Mouse (Mus musculus): ENCODE results near the gene Mpped2. TPM values are rescaled to one million over a fixed set of nuclear protein-coding genes. Genes with fewer than 3 reads are reported as not detected.

Mpped2 gene
- polyA plus RNA-seq, 1 experiment from 2014 or later: 197 TPM

DNA sequence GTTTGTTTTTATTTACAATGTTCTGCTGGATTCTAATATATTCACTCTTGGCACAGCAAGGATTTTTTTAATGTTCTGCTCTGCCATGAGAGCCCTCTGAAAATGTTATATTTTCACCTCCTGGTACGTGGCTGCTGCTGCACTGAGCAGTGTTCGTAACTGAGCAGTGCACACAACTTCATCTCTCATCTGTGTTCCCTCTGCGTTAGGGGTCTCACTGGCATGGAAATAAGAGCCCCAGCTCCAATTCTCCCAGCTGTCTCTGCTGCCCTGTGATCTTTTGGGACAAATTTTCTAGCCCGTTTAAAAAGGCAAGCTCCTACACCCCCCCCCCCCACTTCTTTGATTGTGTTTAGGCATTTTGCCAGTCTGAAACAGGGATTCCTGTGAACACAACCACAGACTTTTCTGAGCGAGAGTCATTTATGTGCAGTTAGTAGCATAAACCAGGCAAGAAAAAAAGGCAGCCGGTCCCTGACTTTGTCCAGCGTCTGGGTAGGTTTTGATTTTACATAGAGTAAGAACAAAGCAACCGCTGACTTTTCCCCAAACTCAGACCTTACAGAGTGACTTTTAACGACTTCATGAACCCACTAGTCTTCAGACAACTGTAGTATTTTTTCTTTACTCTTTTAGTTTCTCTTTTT, 9.8 kb upstream of the Mpped2 start:
- Histone ChIP-seq H3K4me1 (peaks cover 18% of the 10 kb centered on the region), H3K27me3 (no peaks in the 10 kb centered on the region), H3K27ac (peak overlapping the region; percentile 75), H3K36me3 (ENCODE audit: poor library complexity, severe bottlenecking) (no peaks in the 10 kb centered on the region), H3K9ac (0 out of 2 replicates have a peak overlapping the region, but pooled peaks have one; percentile 3), H3K9me3 (replicated peaks) (no peaks in the 10 kb centered on the region), H3K4me2 (peak overlapping the region; percentile 42), H3K4me3 (no peak overlapping the region)
- 22% methylated on average over 9 of the region's 9 CpGs for WGBS
- peak; percentile 87 for ATAC-seq

DNA sequence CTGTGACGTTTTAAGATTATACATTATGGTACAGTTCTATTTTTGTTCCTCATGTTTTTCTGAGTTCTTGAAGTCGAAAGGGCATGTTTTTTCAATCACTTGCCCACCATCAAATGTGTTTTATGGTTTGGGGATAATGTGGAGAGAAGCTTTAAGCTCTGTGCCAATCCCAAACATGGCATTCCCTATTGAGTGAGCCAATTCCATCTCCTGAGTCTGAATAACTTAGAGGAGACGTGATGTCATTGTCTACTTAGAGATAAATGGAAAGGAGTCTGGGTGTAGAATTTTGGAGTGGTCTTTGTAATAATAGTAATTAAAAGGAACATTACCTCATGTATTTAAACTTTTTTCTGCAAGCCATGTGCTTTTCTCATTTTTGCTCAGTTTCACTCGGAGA, 9.2 kb upstream of the Mpped2 start:
- Histone ChIP-seq H3K4me1 (peaks cover 18% of the 10 kb centered on the region), H3K4me3 (no peak overlapping the region), H3K9me3 (replicated peaks) (no peaks in the 10 kb centered on the region), H3K4me2 (peak overlapping the region; percentile 42; the same call in 1 of the 2 replicates), H3K9ac (no peak overlapping the region), H3K27ac (peak overlapping the region; percentile 75), H3K27me3 (no peaks in the 10 kb centered on the region), H3K36me3 (ENCODE audit: poor library complexity, severe bottlenecking) (no peaks in the 10 kb centered on the region)
- ATAC-seq: peak; percentile 87
- WGBS: 31% methylated on average over 4 of the region's 4 CpGs

DNA sequence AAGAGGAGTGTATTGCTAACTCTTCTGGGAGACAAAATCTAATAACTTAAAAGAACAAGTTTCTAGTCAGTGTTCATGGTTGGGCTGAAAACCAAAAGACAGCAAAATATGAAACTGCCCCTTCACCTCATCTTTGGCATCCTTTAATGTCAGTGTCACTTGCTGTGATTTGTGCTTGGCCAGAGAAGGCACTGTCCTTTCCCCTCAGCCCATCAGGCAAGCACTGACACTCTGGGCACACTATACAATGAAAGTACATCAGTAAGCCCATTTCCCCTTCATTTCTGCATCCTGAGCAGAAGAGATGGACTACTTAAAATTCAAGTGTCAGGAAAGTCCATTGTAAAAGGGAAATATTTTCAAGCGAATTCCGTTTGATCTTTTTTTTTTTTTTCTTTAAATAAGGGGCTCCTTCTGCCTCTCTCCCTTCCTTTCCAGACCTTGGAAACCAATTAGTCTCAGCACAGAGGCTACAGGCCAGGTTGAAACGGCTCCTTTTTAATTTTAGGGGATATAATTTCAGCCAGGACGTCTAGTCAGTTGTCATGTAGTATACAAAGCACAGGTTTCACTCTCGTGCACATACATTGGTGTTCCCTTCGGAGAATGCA, 1.2 kb upstream of the Mpped2 start:
- Histone ChIP-seq H3K27ac (peak overlapping the region; percentile 99), H3K4me3 (peak overlapping the region; percentile 82; the same call in 1 of the 2 replicates), H3K4me1 (peaks cover 30% of the 10 kb centered on the region), H3K4me2 (peak overlapping the region; percentile 89), H3K27me3 (no peaks in the 10 kb centered on the region), H3K9ac (no peak overlapping the region; the same call in 1 of the 2 replicates), H3K36me3 (ENCODE audit: poor library complexity, severe bottlenecking) (no peaks in the 10 kb centered on the region), H3K9me3 (replicated peaks) (no peaks in the 10 kb centered on the region)
- no peak for ATAC-seq
- WGBS: under 1% methylated on average over 6 of the region's 6 CpGs

DNA sequence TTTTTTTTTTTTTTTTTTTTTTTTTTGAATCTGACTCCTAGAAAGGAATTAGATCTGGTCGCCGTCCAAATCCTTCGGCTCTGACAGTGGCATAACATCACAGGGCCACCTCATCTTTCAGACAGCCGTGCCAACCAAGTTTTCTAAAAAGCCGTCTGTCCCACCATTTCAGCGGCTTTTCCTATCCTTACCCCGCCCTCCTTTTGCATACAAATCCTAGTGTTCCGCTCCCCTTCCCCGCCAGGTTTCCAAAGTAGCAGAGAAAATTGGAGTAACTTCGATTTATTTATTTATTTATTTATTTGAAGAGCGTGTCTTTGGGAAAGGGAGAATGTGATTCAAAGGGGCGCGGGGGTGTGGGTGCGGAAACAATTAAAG, 675 bp upstream of the Mpped2 start:
- peak overlapping the region; percentile 100 for H3K9ac ChIP-seq
- H3K9me3 ChIP-seq (replicated peaks): no peaks in the 10 kb centered on the region
- H3K27ac ChIP-seq: peak overlapping the region; percentile 99
- peaks cover 34% of the 10 kb centered on the region for H3K4me1 ChIP-seq
- peak overlapping the region; percentile 82 for H3K4me3 ChIP-seq
- no peaks in the 10 kb centered on the region for H3K27me3 ChIP-seq
- no peaks in the 10 kb centered on the region for H3K36me3 ChIP-seq (ENCODE audit: poor library complexity, severe bottlenecking)
- peak overlapping the region; percentile 89 for H3K4me2 ChIP-seq
- no peak for ATAC-seq
- WGBS: under 1% methylated on average over 14 of the region's 14 CpGs

DNA sequence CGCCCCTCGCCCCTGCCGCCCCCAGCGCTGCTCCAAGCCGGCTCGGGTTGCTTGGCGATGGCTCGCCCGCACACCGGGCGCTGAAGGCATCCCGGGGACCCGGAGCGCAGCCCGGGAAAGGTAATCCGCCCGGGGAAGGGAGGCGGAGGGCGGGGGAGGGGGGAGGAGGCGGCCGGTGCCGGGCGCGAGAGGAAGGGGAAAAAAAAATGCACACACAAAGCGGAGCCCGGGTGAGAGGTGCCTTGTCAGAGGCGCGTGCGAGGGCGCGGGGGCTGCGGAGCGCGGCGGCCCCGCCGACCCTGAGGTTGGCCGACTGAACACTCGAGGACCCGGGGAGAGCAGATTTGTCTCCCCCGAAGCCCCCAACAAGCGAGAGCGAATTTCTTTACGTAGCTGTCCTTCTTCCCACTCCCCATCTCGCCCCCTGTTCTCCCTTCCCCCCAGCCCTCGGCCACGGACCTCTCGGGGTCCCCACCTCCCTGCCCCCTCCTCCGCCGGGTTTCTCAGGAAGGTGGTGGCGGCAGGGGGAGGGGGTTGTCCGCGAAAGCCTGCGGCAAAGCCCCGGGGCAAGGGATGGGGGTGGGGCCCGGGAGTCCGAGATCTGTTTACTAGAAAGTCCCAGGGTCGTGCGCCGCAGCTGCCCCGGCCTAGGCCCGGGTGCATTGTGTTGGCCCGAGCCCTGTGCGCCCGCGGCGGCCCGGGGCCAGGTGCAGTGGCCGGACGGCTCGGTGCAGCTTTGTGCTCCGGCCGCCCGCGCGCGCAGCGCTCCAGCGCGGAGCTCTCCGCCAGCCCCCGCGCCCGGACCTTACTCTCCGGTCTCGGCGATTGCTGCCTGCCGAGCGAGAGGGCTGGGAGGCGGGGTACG, 865 bp downstream of the Mpped2 start:
- peak; percentile 44 for ATAC-seq
- WGBS: under 1% methylated on average over 67 of the region's 91 CpGs
- H3K27ac ChIP-seq: peak overlapping the region; percentile 99
- peak overlapping the region; percentile 100 for H3K9ac ChIP-seq
- no peaks in the 10 kb centered on the region for H3K36me3 ChIP-seq (ENCODE audit: poor library complexity, severe bottlenecking)
- no peaks in the 10 kb centered on the region for H3K27me3 ChIP-seq
- peaks cover 50% of the 10 kb centered on the region for H3K4me1 ChIP-seq
- peak overlapping the region; percentile 82 for H3K4me3 ChIP-seq
- no peaks in the 10 kb centered on the region for H3K9me3 ChIP-seq (replicated peaks)
- H3K4me2 ChIP-seq: peak overlapping the region; percentile 89

DNA sequence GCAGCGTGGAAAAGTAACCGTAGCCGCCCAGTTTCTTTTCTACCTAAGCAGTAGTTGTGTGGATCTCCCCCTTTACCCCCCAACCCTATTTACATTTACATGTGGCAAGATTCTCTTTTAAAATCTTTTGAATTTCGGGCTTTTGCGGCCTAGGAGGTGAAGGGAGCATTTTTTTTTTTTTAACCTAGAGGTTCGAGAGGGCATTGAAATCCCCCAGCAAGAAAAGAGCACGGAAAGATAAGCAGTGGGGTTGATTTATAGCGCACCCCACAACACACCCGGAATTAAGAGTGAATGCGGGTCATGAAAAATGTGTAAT, 1.5 kb downstream of the Mpped2 start:
- peaks cover 4% of the 10 kb centered on the region; the same call in 1 of the 2 replicates for H3K36me3 ChIP-seq (ENCODE audit: poor library complexity, severe bottlenecking)
- H3K4me3 ChIP-seq: peak overlapping the region; percentile 82
- H3K9me3 ChIP-seq (replicated peaks): no peaks in the 10 kb centered on the region
- under 1% methylated on average over 10 of the region's 10 CpGs for WGBS
- H3K27ac ChIP-seq: peak overlapping the region; percentile 99
- H3K4me1 ChIP-seq: peaks cover 56% of the 10 kb centered on the region
- no peak for ATAC-seq
- H3K4me2 ChIP-seq: peak overlapping the region; percentile 89
- peak overlapping the region; percentile 100 for H3K9ac ChIP-seq
- no peaks in the 10 kb centered on the region for H3K27me3 ChIP-seq

DNA sequence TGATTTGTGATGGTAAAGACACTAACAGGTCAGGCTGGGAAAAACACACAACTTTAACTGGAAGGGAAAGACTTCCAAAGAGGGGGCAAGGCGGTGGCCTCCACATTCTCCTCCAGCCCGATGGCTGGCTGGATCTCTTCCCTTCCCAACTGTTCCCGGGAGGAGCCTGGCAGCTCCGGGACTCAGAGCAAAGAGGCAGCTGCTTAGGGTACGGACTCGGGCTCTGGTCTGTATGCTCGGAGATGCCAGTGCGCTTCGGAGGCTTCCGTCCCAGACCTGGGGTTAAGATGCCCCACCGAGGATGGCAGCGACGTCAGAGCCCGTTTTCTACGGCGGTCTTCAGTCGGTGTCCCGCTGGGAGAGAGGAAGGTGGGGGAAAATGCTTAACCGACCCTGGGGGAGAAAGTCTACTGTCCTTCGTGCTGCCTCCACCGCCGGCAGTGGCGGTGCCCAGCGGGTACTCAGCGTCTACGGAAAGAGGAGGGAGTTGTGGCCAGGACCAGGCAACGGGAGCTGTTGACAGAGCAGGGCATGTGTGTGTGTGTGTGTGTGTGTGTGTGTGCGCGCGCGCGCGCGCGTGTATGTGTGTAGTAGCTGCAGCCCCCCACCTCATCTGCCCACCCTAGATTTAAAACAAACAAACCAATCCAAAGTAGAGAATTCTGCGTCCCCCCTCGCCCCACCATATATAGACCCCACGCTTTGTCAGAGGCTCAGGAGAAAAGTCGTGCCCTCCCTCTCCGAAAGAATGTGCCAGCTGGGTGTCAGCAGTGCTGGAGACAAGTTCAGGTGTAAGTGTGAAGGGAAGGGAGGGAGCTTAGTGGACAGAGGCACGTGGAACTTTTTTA, 2.0 kb downstream of the Mpped2 start:
- WGBS: under 1% methylated on average over 41 of the region's 41 CpGs
- no peaks in the 10 kb centered on the region for H3K9me3 ChIP-seq (replicated peaks)
- H3K36me3 ChIP-seq (ENCODE audit: poor library complexity, severe bottlenecking): peaks cover 6% of the 10 kb centered on the region; the same call in 1 of the 2 replicates
- no peaks in the 10 kb centered on the region for H3K27me3 ChIP-seq
- H3K27ac ChIP-seq: peak overlapping the region; percentile 99
- peak; percentile 45 for ATAC-seq
- peaks cover 61% of the 10 kb centered on the region for H3K4me1 ChIP-seq
- H3K9ac ChIP-seq: peak overlapping the region; percentile 100
- H3K4me3 ChIP-seq: peak overlapping the region; percentile 82
- H3K4me2 ChIP-seq: peak overlapping the region; percentile 89

DNA sequence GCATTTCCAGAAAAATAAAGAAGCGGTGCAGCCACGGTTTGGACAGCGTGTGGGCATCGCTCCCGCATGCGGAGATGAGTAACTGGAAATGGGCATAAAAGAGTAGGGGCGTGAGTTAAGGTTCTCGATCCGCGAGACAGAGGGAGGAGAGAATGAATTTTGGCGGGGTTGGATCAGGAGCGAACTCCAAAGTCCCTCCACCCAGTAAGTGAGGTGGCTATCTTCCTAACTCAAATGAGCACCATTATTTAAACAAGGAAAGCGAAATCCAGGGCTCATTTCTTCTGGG, 2.6 kb downstream of the Mpped2 start:
- no peak for ATAC-seq
- Histone ChIP-seq H3K27ac (peak overlapping the region; percentile 99), H3K4me1 (peaks cover 66% of the 10 kb centered on the region), H3K27me3 (no peaks in the 10 kb centered on the region), H3K36me3 (ENCODE audit: poor library complexity, severe bottlenecking) (peaks cover 12% of the 10 kb centered on the region; the same call in 1 of the 2 replicates), H3K9me3 (replicated peaks) (no peaks in the 10 kb centered on the region), H3K9ac (peak overlapping the region; percentile 100), H3K4me2 (peak overlapping the region; percentile 89), H3K4me3 (peak overlapping the region; percentile 82)
- WGBS: under 1% methylated on average over 13 of the region's 13 CpGs

DNA sequence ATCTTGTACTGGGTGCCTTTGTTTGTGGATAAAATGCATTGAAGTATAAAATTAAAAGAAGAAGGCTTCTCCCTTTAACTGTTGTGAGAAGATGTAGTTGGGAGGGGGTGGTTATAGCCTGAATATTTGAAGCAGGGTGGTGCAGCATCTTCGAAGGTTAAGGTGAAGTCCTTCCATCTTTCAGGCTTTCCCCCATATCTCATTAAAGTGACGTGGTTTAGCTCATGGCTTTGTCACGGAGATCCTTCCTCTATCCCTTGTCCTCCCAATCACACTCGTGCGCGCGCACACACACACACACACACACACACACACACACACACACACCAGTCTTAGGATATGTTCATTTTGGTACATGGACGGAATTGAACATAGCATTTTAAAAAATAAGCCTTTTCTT, 3.3 kb downstream of the Mpped2 start:
- H3K9me3 ChIP-seq (replicated peaks): no peaks in the 10 kb centered on the region
- H3K9ac ChIP-seq: peak overlapping the region; percentile 100
- no peak for ATAC-seq
- H3K4me3 ChIP-seq: peak overlapping the region; percentile 82
- no peaks in the 10 kb centered on the region for H3K27me3 ChIP-seq
- 47% methylated on average over 8 of the region's 8 CpGs for WGBS
- peaks cover 69% of the 10 kb centered on the region for H3K4me1 ChIP-seq
- H3K4me2 ChIP-seq: peak overlapping the region; percentile 89
- peaks cover 19% of the 10 kb centered on the region for H3K36me3 ChIP-seq (ENCODE audit: poor library complexity, severe bottlenecking)
- peak overlapping the region; percentile 99 for H3K27ac ChIP-seq

DNA sequence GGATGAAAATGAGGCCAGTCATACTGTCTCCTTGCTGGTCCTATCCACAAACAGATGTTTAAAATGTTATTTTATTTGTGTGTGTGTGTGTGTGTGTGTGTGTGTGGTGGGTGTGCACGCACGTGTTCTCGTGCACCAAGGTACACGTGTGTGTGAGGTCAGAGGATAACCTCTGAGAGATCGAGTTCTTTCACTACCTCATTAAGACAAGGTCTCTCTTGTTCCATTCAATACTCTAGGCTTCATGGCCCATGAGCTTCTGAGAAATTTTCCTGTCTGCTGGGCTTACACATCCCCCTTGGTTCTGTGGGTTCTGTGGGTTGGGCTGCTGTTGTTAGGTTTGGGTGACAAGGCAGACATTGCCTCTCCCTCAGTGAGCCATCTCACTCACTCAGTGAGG, 12.6 kb downstream of the Mpped2 start:
- 0 out of 2 replicates have a peak overlapping the region, but pooled peaks have one; percentile 22 for H3K27ac ChIP-seq
- no peak overlapping the region for H3K9ac ChIP-seq
- H3K9me3 ChIP-seq (replicated peaks): no peaks in the 10 kb centered on the region
- ATAC-seq: 0 out of 2 replicates have a peak, but pooled peaks have one; percentile 16
- no peaks in the 10 kb centered on the region for H3K27me3 ChIP-seq
- 69% methylated on average over 5 of the region's 5 CpGs for WGBS
- H3K4me1 ChIP-seq: peaks cover 40% of the 10 kb centered on the region
- no peak overlapping the region for H3K4me2 ChIP-seq
- no peak overlapping the region for H3K4me3 ChIP-seq
- H3K36me3 ChIP-seq (ENCODE audit: poor library complexity, severe bottlenecking): peaks cover 71% of the 10 kb centered on the region

DNA sequence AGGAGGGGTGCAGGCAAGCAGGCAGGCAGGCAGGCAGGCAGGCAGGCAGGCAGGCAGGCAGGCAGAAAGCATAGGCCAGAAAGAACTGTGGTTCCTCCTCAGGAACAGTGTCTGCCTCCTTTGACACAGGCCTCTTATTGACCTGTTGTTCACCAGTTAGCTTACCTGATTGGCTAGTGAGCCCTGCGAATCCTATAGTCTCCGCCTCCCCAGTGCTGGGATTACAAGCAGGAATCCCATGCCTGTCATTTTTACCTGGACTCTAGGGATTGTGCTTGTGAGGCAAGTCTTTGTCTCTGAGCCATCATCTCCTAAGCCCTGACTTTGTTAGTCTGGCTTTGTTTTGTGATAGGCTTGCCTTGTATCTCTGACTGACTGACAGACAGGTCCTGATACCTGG, 14.1 kb downstream of the Mpped2 start:
- 0 out of 2 replicates have a peak, but pooled peaks have one; percentile 14 for ATAC-seq
- no peak overlapping the region for H3K4me2 ChIP-seq
- 77% methylated on average over 2 of the region's 2 CpGs for WGBS
- H3K27me3 ChIP-seq: no peaks in the 10 kb centered on the region
- H3K9me3 ChIP-seq (replicated peaks): no peaks in the 10 kb centered on the region
- no peak overlapping the region for H3K9ac ChIP-seq
- H3K4me3 ChIP-seq: no peak overlapping the region
- H3K4me1 ChIP-seq: peaks cover 49% of the 10 kb centered on the region
- H3K27ac ChIP-seq: no peak overlapping the region
- H3K36me3 ChIP-seq (ENCODE audit: poor library complexity, severe bottlenecking): peaks cover 62% of the 10 kb centered on the region

All from forebrain, embryonic 13.5 days (tissue).